Mouse (Mus musculus) neural tube, embryonic 12.5 days (tissue): ENCODE measurements around the gene Ggta1. TPM values are rescaled to one million over a fixed set of nuclear protein-coding genes. Genes with fewer than 3 reads are reported as not detected.

ENCODE experiments used
- ATAC-seq: fragments of 200-750 bp; cut with Nextera tagmentation; 2 replicates; pipeline ENCODE4 v1.8.0; 2017; ENCODE audit warnings: low read depth, mild to moderate bottlenecking, moderate TSS enrichment, moderate library complexity; ENCODE audit not compliant: low FRiP score
- H3K27ac ChIP-seq: fragments of 300-500 bp; sonication (generic); 2 replicates; pipeline ENCODE4 v1.5.1; 2016
- H3K27me3 ChIP-seq: fragments of 300-500 bp; sonication (generic); replicated peaks from 2 replicates; pipeline ENCODE4 v1.6.1; 2016; ENCODE audit warnings: mild to moderate bottlenecking
- H3K36me3 ChIP-seq: fragments of 300-500 bp; sonication (generic); 2 replicates; pipeline ENCODE4 v1.6.1; 2016; ENCODE audit warnings: mild to moderate bottlenecking
- H3K4me1 ChIP-seq: fragments of 300-500 bp; sonication (generic); 2 replicates; pipeline ENCODE4 v1.6.1; 2016
- H3K4me2 ChIP-seq: fragments of 300-500 bp; sonication (generic); replicated peaks from 2 replicates; pipeline ENCODE4 v1.6.1; 2016; ENCODE audit warnings: mild to moderate bottlenecking
- H3K4me3 ChIP-seq: fragments of 300-500 bp; sonication (generic); 2 replicates; pipeline ENCODE4 v1.5.1; 2016
- H3K9ac ChIP-seq: fragments of 300-500 bp; sonication (generic); 2 replicates; pipeline ENCODE4 v1.6.1; 2016; ENCODE audit warnings: mild to moderate bottlenecking
- H3K9me3 ChIP-seq: fragments of 300-500 bp; sonication (generic); 2 replicates; pipeline ENCODE4 v1.6.1; 2016; ENCODE audit warnings: mild to moderate bottlenecking
- WGBS: fragments of 180-500 bp; shearing (Covaris S2); methylation state at CpG from one replicate; pipeline ENCODE4 v1.1.7; 2016; 5-methylcytosine and 5-hydroxymethylcytosine counted together
- polyA plus RNA-seq: library from polyadenylated mRNA; unstranded; fragments of >200 nt; fragmentation: Nextera tagmentation; extraction: Ambion mirVana; gene quantifications from 2 replicates; pipeline ENCODE4 v1.2.1, GENCODE M21; 2016

Gene Ggta1
- polyA plus RNA-seq, 1 experiment from 2014 or later: 9.5 TPM

DNA sequence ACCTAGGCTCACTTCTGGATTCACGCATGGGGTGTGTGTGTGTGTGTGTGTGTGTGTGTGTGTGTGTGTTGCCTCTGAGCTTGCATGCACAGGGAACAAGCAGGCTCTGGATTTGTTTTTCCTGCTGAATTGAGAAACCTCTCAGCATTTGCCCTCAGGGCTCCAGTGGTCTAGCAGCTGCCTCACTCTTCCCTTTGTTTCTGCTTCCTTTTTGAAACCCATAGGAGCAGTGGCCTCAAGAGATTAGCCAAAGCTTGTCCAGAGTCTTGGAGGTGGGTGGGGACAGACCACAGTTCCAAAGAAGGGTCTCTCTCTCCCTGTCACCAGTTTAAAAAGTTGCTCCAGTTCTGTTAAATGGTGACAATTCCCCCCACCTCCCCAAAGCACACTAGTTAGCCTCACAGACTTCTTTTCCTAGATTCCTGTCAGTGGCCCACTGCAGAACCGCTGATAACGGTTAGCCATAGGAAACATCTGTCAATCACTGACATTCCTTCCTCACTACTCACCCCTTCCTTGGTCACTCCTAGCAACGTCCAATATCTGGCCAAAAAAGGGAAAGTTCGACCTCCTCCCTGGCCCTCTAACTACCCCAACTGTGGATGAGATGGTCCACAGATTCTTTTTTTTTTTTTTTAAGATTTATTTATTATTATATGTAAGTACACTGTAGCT is 24.1 kb upstream of the Ggta1 start:
- Histone ChIP-seq H3K4me1 (peaks cover 5% of the 10 kb centered on the region; the same call in 1 of the 2 replicates), H3K4me2 (no peak overlapping the region), H3K4me3 (no peak overlapping the region), H3K9me3 (no peaks in the 10 kb centered on the region), H3K27ac (no peak overlapping the region), H3K9ac (no peak overlapping the region), H3K36me3 (no peaks in the 10 kb centered on the region), H3K27me3 (no peaks in the 10 kb centered on the region)
- no peak for ATAC-seq
- WGBS: 55% methylated on average over 5 of the region's 5 CpGs

DNA sequence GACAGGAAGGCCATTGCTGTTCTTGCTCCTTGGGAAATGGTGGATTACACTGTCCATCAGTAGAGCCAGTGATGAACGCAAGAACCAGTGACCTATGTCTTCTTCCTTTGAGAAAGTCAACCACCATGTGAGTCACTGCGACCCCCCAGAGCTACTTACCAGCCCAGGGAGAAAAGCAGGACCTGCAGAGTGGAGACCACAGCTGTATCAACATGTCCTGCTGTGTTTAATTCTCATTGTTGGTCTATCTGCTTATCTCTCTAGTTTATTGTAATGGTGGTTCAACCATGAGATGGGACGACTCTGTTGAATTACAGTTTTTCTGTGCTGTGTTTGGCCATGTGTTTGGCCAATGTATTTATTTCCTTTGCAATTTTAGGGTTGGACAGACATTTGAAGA is 21.1 kb upstream of the Ggta1 start:
- H3K4me2 ChIP-seq: no peak overlapping the region
- no peak for ATAC-seq
- no peaks in the 10 kb centered on the region for H3K9me3 ChIP-seq
- H3K4me3 ChIP-seq: no peak overlapping the region
- H3K9ac ChIP-seq: no peak overlapping the region
- H3K27me3 ChIP-seq: no peaks in the 10 kb centered on the region
- H3K4me1 ChIP-seq: no peaks in the 10 kb centered on the region
- 76% methylated on average over 3 of the region's 3 CpGs for WGBS
- H3K36me3 ChIP-seq: no peaks in the 10 kb centered on the region
- no peak overlapping the region for H3K27ac ChIP-seq

GRCm38 (mm10) chr2:35483402-35483801 is 20.4 kb upstream of the Ggta1 start:
- no peak overlapping the region for H3K27ac ChIP-seq
- H3K4me1 ChIP-seq: no peaks in the 10 kb centered on the region
- 91% methylated on average over 9 of the region's 9 CpGs for WGBS
- no peak overlapping the region for H3K9ac ChIP-seq
- no peak overlapping the region for H3K4me2 ChIP-seq
- no peaks in the 10 kb centered on the region for H3K36me3 ChIP-seq
- no peak overlapping the region for H3K4me3 ChIP-seq
- no peaks in the 10 kb centered on the region for H3K27me3 ChIP-seq
- H3K9me3 ChIP-seq: no peaks in the 10 kb centered on the region
- no peak for ATAC-seq

DNA sequence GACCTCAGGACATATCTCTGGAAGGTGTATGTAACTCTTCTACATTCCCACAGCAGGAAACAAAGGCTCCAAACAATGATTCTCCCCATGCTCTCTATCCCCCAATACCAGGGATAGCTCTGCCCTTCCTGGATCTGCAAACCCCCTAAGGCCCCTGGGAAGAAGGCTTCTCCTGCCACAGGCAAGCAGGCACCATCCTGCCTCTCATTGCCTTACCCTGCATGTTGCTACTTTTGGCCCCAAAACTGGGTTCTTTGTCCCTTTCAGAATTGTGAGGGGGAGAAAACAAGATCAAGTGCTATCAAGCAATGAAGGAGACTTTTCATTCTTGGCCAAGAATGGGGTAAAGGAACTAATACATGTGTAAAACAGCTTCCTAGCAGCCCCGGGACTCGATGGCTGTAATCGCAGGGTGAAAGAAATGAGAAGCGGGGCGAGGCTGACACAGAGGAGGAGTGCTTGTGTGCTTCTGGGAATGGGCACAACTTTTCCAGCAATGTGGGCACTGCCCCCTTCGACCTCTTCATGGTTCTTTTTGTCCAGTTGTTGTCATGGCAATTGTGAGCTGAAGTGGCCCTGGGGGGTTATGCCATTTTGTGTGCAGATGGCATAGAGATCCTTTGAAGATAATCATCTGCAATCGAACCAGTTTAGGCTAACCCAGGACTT is 18.4 kb upstream of the Ggta1 start:
- Histone ChIP-seq H3K4me2 (no peak overlapping the region), H3K9me3 (no peaks in the 10 kb centered on the region), H3K36me3 (no peaks in the 10 kb centered on the region), H3K4me1 (no peaks in the 10 kb centered on the region), H3K27ac (no peak overlapping the region), H3K27me3 (no peaks in the 10 kb centered on the region), H3K4me3 (no peak overlapping the region), H3K9ac (no peak overlapping the region)
- 51% methylated on average over 7 of the region's 7 CpGs for WGBS
- ATAC-seq: no peak

- WGBS: 69% methylated on average over 3 of the region's 3 CpGs
- no peaks in the 10 kb centered on the region for H3K27me3 ChIP-seq
- H3K4me1 ChIP-seq: no peaks in the 10 kb centered on the region
- H3K27ac ChIP-seq: no peak overlapping the region
- no peak overlapping the region for H3K4me3 ChIP-seq
- H3K9me3 ChIP-seq: no peaks in the 10 kb centered on the region
- no peak overlapping the region for H3K4me2 ChIP-seq
- no peaks in the 10 kb centered on the region for H3K36me3 ChIP-seq
- H3K9ac ChIP-seq: no peak overlapping the region
- ATAC-seq: no peak
These were observed 17.0 kb upstream of the Ggta1 start for GRCm38 (mm10) chr2:35480073-35480472.

DNA sequence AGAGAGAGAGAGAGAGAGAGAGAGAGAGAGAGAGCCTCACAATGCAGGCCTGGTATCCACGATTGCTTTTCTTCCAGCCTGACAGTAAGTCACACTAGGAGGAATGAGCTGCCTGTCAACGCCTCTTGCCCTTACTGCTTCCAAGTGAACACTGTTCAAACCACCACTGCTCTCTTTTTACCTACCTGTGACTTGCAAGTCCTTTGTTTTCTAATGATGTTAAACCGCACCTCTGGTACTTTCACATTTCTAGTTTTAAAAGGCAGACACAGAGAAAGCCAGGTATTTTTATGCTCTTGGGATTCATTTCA is 15.7 kb upstream of the Ggta1 start:
- Histone ChIP-seq H3K27me3 (no peaks in the 10 kb centered on the region), H3K4me3 (no peak overlapping the region), H3K9ac (no peak overlapping the region), H3K4me2 (no peak overlapping the region), H3K4me1 (no peaks in the 10 kb centered on the region), H3K9me3 (no peaks in the 10 kb centered on the region), H3K36me3 (no peaks in the 10 kb centered on the region), H3K27ac (no peak overlapping the region)
- no peak for ATAC-seq
- WGBS: 57% methylated on average over 3 of the region's 3 CpGs

GRCm38 (mm10) chr2:35477999-35478811 is 15.2 kb upstream of the Ggta1 start:
- H3K4me2 ChIP-seq: no peak overlapping the region
- no peaks in the 10 kb centered on the region for H3K4me1 ChIP-seq
- no peak for ATAC-seq
- H3K9ac ChIP-seq: no peak overlapping the region
- 77% methylated on average over 10 of the region's 10 CpGs for WGBS
- H3K36me3 ChIP-seq: no peaks in the 10 kb centered on the region
- no peak overlapping the region for H3K27ac ChIP-seq
- no peaks in the 10 kb centered on the region for H3K27me3 ChIP-seq
- H3K9me3 ChIP-seq: no peaks in the 10 kb centered on the region
- H3K4me3 ChIP-seq: no peak overlapping the region

GRCm38 (mm10) chr2:35477321-35477720 is 14.3 kb upstream of the Ggta1 start:
- no peak for ATAC-seq

DNA sequence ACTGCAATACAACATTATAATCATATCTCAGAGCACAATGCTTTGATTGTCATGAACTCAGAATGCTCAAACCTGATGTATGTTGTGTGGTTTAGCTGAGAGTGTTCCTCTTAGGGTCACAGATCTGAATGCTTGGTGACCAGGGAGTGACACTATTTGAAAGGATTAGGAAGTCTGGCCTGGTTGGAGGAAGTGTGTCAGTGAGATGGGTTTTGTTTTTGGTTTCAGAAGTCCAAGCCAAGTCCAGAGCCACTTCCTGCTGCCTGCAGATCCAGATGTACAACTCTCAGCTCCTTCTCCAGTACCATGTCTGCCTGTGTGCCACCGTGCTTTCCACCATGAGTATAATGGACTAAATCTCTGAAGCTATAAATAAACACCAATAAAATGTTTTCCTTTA is 11.9 kb upstream of the Ggta1 start:
- no peak overlapping the region for H3K9ac ChIP-seq
- no peak overlapping the region for H3K4me3 ChIP-seq
- H3K4me1 ChIP-seq: no peaks in the 10 kb centered on the region
- H3K4me2 ChIP-seq: no peak overlapping the region
- no peaks in the 10 kb centered on the region for H3K27me3 ChIP-seq
- H3K9me3 ChIP-seq: no peaks in the 10 kb centered on the region
- WGBS: 97% methylated on average over 1 of the region's 1 CpGs
- no peak overlapping the region for H3K27ac ChIP-seq
- H3K36me3 ChIP-seq: no peaks in the 10 kb centered on the region
- no peak for ATAC-seq

More at GRCm38 (mm10) chr2:35477321-35477720, 14.3 kb upstream of the Ggta1 start:
- Histone ChIP-seq H3K9me3 (no peaks in the 10 kb centered on the region), H3K4me2 (no peak overlapping the region), H3K9ac (no peak overlapping the region), H3K4me1 (no peaks in the 10 kb centered on the region), H3K36me3 (no peaks in the 10 kb centered on the region), H3K27ac (no peak overlapping the region), H3K4me3 (no peak overlapping the region), H3K27me3 (no peaks in the 10 kb centered on the region)
- WGBS: 89% methylated on average over 6 of the region's 6 CpGs

GRCm38 (mm10) chr2:35469266-35469665 is 6.2 kb upstream of the Ggta1 start:
- Histone ChIP-seq H3K4me2 (no peak overlapping the region), H3K36me3 (no peaks in the 10 kb centered on the region), H3K27ac (no peak overlapping the region), H3K4me1 (no peaks in the 10 kb centered on the region), H3K9ac (no peak overlapping the region), H3K9me3 (no peaks in the 10 kb centered on the region), H3K4me3 (no peak overlapping the region), H3K27me3 (no peaks in the 10 kb centered on the region)
- WGBS: 77% methylated on average over 3 of the region's 3 CpGs
- ATAC-seq: no peak

GRCm38 (mm10) chr2:35468276-35468675 is 5.2 kb upstream of the Ggta1 start:
- Histone ChIP-seq H3K4me1 (no peaks in the 10 kb centered on the region), H3K9ac (no peak overlapping the region), H3K27ac (no peak overlapping the region), H3K9me3 (no peaks in the 10 kb centered on the region), H3K27me3 (no peaks in the 10 kb centered on the region), H3K4me3 (no peak overlapping the region), H3K36me3 (no peaks in the 10 kb centered on the region), H3K4me2 (no peak overlapping the region)
- WGBS: 86% methylated on average over 2 of the region's 2 CpGs
- ATAC-seq: no peak

GRCm38 (mm10) chr2:35467855-35468254 is 4.8 kb upstream of the Ggta1 start:
- Histone ChIP-seq H3K4me1 (peaks cover 2% of the 10 kb centered on the region; the same call in 1 of the 2 replicates), H3K9ac (no peak overlapping the region), H3K27ac (no peak overlapping the region), H3K27me3 (no peaks in the 10 kb centered on the region), H3K4me3 (no peak overlapping the region), H3K9me3 (no peaks in the 10 kb centered on the region), H3K4me2 (no peak overlapping the region), H3K36me3 (no peaks in the 10 kb centered on the region)
- ATAC-seq: no peak
- 75% methylated on average over 3 of the region's 3 CpGs for WGBS
